Mouse (Mus musculus) heart, postnatal 10 days (tissue): ENCODE results near the gene Olfr1313. TPM values are rescaled to one million over a fixed set of nuclear protein-coding genes. Genes with fewer than 3 reads are reported as not detected.
"Not testable (repeated sequence)": the region's sequence is repeated elsewhere in the genome, so short reads cannot be mapped to it uniquely, and the experiment has no call there.

ENCODE experiments used
- DNase-seq, 2 experiments: peaks; one replicate each; pipeline ENCODE4 v3.0.0; 2021
- intact Hi-C: fragments of 180-260 bp; cut with DNase I; formaldehyde crosslinking; loops from one replicate; pipeline ENCODE4 v1.15.1; 2025
- total RNA-seq, 2 experiments: library from RNA; stranded (reverse); gene quantifications; 2 replicates each; pipeline ENCODE4 v1.2.3; 2021

Gene Olfr1313
- total RNA-seq, result not detected

GRCm38 (mm10) chr2:112077743-112078142, at the start of gene Olfr1313:
Gene Olfr1313 (minus strand): TSS chr2:112077843.
- DNase-seq, result no peak
- intact Hi-C loops, result no loop called here

- DNase-seq, result no peak
- intact Hi-C loops, result no loop called here
These were observed 37.7 kb upstream of the Olfr1313 start, which contains the start of gene Olfr1315-ps1 for GRCm38 (mm10) chr2:112115340-112115739. Gene Olfr1315-ps1 (minus strand): TSS chr2:112115440.

- intact Hi-C loops, result no loop called here
- no peak for DNase-seq
These were observed 19.0 kb upstream of the Olfr1313 start, which contains the start of gene Olfr1314 for GRCm38 (mm10) chr2:112096681-112097080. Gene Olfr1314 (minus strand): TSS chr2:112096781.

GRCm38 (mm10) chr2:112050138-112050537, 27.5 kb downstream of the Olfr1313 start, which contains the start of gene Olfr1312:
Gene Olfr1312 (minus strand): TSS chr2:112050238.
- no peak for DNase-seq
- intact Hi-C loops, result no loop called here

GRCm38 (mm10) chr2:112026971-112027370, 50.7 kb downstream of the Olfr1313 start:
- intact Hi-C loops, DNase-seq: not testable (repeated sequence)

GRCm38 (mm10) chr2:112024312-112024711, 53.3 kb downstream of the Olfr1313 start, which contains the start of gene Olfr1311:
Gene Olfr1311 (minus strand): TSS chr2:112024412.
- no peak for DNase-seq
- intact Hi-C loops, result no loop called here

Other genes starting within 250 kb of the Olfr1313 start
- not detected for gene Olfr1305, start 200.7 kb downstream of the Olfr1313 start, total RNA-seq
- gene Olfr1306, start 161.6 kb downstream of the Olfr1313 start, total RNA-seq, result not detected
- under 1 TPM in 1 of 2 experiments, not detected in 1; 0.02 TPM for gene Olfr1307, start 128.4 kb downstream of the Olfr1313 start, total RNA-seq
- gene Olfr1308, start 112.9 kb downstream of the Olfr1313 start, total RNA-seq, result not detected
- not detected for gene Olfr1309, start 87.6 kb downstream of the Olfr1313 start, total RNA-seq
- gene Olfr1310, start 65.1 kb downstream of the Olfr1313 start, total RNA-seq, result not detected
- not detected for gene Olfr1311, start 53.4 kb downstream of the Olfr1313 start, total RNA-seq
- not detected for gene Olfr1312, start 27.6 kb downstream of the Olfr1313 start, total RNA-seq
- not detected for gene Olfr1314, start 18.9 kb upstream of the Olfr1313 start, total RNA-seq
- gene Olfr1315-ps1, start 37.6 kb upstream of the Olfr1313 start, total RNA-seq, result not detected
- gene Olfr1316, start 57.1 kb upstream of the Olfr1313 start, total RNA-seq, result not detected
- gene Olfr1317, start 62.5 kb upstream of the Olfr1313 start, total RNA-seq, result not detected
- gene Olfr1318, start 76.4 kb upstream of the Olfr1313 start, total RNA-seq, result not detected
- 1 to 10 TPM; 5.8 to 6.0 TPM for gene Lpcat4, start 161.6 kb upstream of the Olfr1313 start, total RNA-seq
- not detected for gene Nutm1, start 181.4 kb upstream of the Olfr1313 start, total RNA-seq
- 10 to 100 TPM; 63.9 to 67.6 TPM for gene Nop10, start 184.1 kb upstream of the Olfr1313 start, total RNA-seq
- 10 to 100 TPM; 37.1 to 43.3 TPM for gene Slc12a6, start 188.0 kb upstream of the Olfr1313 start, total RNA-seq
- 1 to 10 TPM in 1 of 2 experiments, under 1 TPM in 1; 0.31 to 1.3 TPM for gene Gm21985, start 188.5 kb upstream of the Olfr1313 start, total RNA-seq